Mouse (Mus musculus) lung, postnatal 0 days (tissue): ENCODE data around the gene Bbs7.

Experiments
- CTCF ChIP-seq: IDR thresholded peaks from 2 replicates; pipeline ENCODE4 v1.5.1; 2016; ENCODE audit warnings: antibody characterized with exemption, mild to moderate bottlenecking
- EP300 ChIP-seq: IDR thresholded peaks from 2 replicates; pipeline ENCODE4 v1.6.1; 2016; ENCODE audit warnings: antibody characterized with exemption, mild to moderate bottlenecking, control low read depth

DNA sequence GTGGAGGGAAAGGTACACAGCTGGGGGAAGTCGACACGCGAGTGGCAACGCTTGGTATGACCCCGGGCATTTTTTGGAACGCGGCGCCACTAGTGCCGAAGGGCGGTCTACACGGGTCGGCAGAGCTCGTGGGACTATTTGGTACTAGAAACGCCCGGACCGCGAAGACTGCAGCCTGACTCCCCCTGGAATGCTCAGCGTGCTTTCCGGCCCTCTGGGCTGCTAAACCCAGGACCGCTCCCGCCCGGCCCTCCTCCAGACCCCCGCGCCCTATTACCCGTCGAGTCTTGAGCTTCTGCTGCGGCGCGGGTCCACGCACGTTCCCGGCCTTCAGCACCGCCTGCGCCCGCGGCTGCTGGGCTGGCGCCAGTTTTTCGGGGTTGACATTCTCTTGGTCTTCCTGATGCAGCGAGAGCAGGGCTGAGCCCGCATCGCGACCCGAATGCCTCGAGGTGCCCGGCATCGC is 41.9 kb downstream of the Bbs7 start:
- TF ChIP-seq CTCF (no peak), EP300 (no peak)
